Mouse (Mus musculus): ENCODE data around the gene Aph1b. TPM values are rescaled to one million over a fixed set of nuclear protein-coding genes. Genes with fewer than 3 reads are reported as not detected.
"Not testable (repeated sequence)": the region's sequence is repeated elsewhere in the genome, so short reads cannot be mapped to it uniquely, and the experiment has no call there.

Aph1b gene
- total and polyA plus RNA-seq, 2 experiments: 1.0 to 2.9 TPM

GRCm38 (mm10) chr9:66825990-66826389, 30.7 kb upstream of the Aph1b start:
- TF ChIP-seq CTCF (IDR thresholded peaks at IDR 0.05; ENCODE audit: low read depth, low read length) (peak; percentile 40), POLR2A (IDR thresholded peaks at IDR 0.05; ENCODE audit: extremely low read depth, insufficient read depth, low read length) (no peak)
- Histone ChIP-seq H3K27ac (replicated peaks; ENCODE audit: insufficient read depth, low read depth, low read length) (no peak overlapping the region), H3K4me3 (ENCODE audit: insufficient read depth, low read depth, low read length) (no peak overlapping the region), H3K36me3 (ENCODE audit: control insufficient read depth, insufficient read depth, low read length) (no peaks in the 10 kb centered on the region), H3K4me1 (ENCODE audit: control insufficient read depth, insufficient read depth, low read length) (no peaks in the 10 kb centered on the region), H3K79me2 (ENCODE audit: control insufficient read depth, insufficient read depth, low read length) (no peaks in the 10 kb centered on the region), H3K9ac (ENCODE audit: low read depth, low read length) (no peak overlapping the region), H3K27me3 (ENCODE audit: control insufficient read depth, insufficient read depth, low read length) (no peaks in the 10 kb centered on the region)
- 55% methylated on average over 1 of the region's 1 CpGs for WGBS
- peak; percentile 65 for DNase-seq (ENCODE audit: extremely low read depth, low read depth, low spot score)

DNA sequence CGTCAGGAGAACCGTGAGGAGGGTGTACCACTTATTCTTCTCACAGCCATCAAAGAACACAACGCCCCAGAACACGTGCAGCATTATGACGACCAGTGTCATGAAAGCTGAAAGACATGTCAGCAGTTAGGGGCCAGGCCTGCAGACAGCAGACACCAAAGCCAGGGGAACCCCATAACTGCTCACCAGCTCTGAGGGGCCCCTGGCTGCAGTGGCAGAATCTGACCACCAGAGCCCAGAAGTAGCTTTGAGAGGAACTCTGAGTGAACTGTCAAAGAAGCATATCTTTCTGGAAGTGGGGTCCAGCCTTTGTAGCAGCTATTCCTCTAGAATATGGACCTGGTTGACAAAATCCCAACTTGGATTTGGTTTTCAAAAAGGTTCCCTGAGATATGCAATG, 27.0 kb upstream of the Aph1b start:
- H3K9ac ChIP-seq (ENCODE audit: low read depth, low read length); H3K79me2 ChIP-seq (ENCODE audit: control insufficient read depth, insufficient read depth, low read length); H3K27me3 ChIP-seq (ENCODE audit: control insufficient read depth, insufficient read depth, low read length); DNase-seq (ENCODE audit: extremely low read depth, low read depth, low spot score); H3K4me1 ChIP-seq (ENCODE audit: control insufficient read depth, insufficient read depth, low read length); H3K4me3 ChIP-seq (ENCODE audit: insufficient read depth, low read depth, low read length); H3K36me3 ChIP-seq (ENCODE audit: control insufficient read depth, insufficient read depth, low read length); H3K27ac ChIP-seq (replicated peaks; ENCODE audit: insufficient read depth, low read depth, low read length): not testable (repeated sequence)
- no CpG with 5 or more reads among the region's 5 CpGs for WGBS

- no peak overlapping the region for H3K27ac ChIP-seq (replicated peaks; ENCODE audit: insufficient read depth, low read depth, low read length)
- H3K4me1 ChIP-seq (ENCODE audit: control insufficient read depth, insufficient read depth, low read length): no peaks in the 10 kb centered on the region
- no peak overlapping the region for H3K4me3 ChIP-seq (ENCODE audit: insufficient read depth, low read depth, low read length)
- H3K27me3 ChIP-seq (ENCODE audit: control insufficient read depth, insufficient read depth, low read length): no peaks in the 10 kb centered on the region
- no peak for DNase-seq (ENCODE audit: extremely low read depth, low read depth, low spot score)
- WGBS: 86% methylated on average over 5 of the region's 5 CpGs
- no peaks in the 10 kb centered on the region for H3K79me2 ChIP-seq (ENCODE audit: control insufficient read depth, insufficient read depth, low read length)
- TF ChIP-seq CTCF (IDR thresholded peaks at IDR 0.05; ENCODE audit: low read depth, low read length): no peak
- no peak overlapping the region for H3K9ac ChIP-seq (ENCODE audit: low read depth, low read length)
- no peaks in the 10 kb centered on the region for H3K36me3 ChIP-seq (ENCODE audit: control insufficient read depth, insufficient read depth, low read length)
Observed at GRCm38 (mm10) chr9:66820996-66821395, 25.7 kb upstream of the Aph1b start.

- TF ChIP-seq POLR2A (IDR thresholded peaks at IDR 0.05; ENCODE audit: extremely low read depth, insufficient read depth, low read length): no peak
Observed at GRCm38 (mm10) chr9:66813392-66813791, 18.1 kb upstream of the Aph1b start.

GRCm38 (mm10) chr9:66805951-66806350, 10.7 kb upstream of the Aph1b start:
- not testable (repeated sequence) for H3K27me3 ChIP-seq (ENCODE audit: control insufficient read depth, insufficient read depth, low read length); H3K9ac ChIP-seq (ENCODE audit: low read depth, low read length); H3K36me3 ChIP-seq (ENCODE audit: control insufficient read depth, insufficient read depth, low read length); H3K4me3 ChIP-seq (ENCODE audit: insufficient read depth, low read depth, low read length); H3K27ac ChIP-seq (replicated peaks; ENCODE audit: insufficient read depth, low read depth, low read length); H3K4me1 ChIP-seq (ENCODE audit: control insufficient read depth, insufficient read depth, low read length); H3K79me2 ChIP-seq (ENCODE audit: control insufficient read depth, insufficient read depth, low read length); DNase-seq (ENCODE audit: extremely low read depth, low read depth, low spot score)
- WGBS: 56% methylated on average over 32 of the region's 37 CpGs

More at GRCm38 (mm10) chr9:66813392-66813791, 18.1 kb upstream of the Aph1b start:
- H3K4me1 ChIP-seq (ENCODE audit: control insufficient read depth, insufficient read depth, low read length): no peaks in the 10 kb centered on the region
- 76% methylated on average over 2 of the region's 2 CpGs for WGBS
- no peak for DNase-seq (ENCODE audit: extremely low read depth, low read depth, low spot score)
- H3K36me3 ChIP-seq (ENCODE audit: control insufficient read depth, insufficient read depth, low read length): no peaks in the 10 kb centered on the region
- H3K79me2 ChIP-seq (ENCODE audit: control insufficient read depth, insufficient read depth, low read length): no peaks in the 10 kb centered on the region
- no peaks in the 10 kb centered on the region for H3K27me3 ChIP-seq (ENCODE audit: control insufficient read depth, insufficient read depth, low read length)
- H3K27ac ChIP-seq (replicated peaks; ENCODE audit: insufficient read depth, low read depth, low read length): no peak overlapping the region
- no peak overlapping the region for H3K4me3 ChIP-seq (ENCODE audit: insufficient read depth, low read depth, low read length)
- no peak overlapping the region for H3K9ac ChIP-seq (ENCODE audit: low read depth, low read length)

GRCm38 (mm10) chr9:66801947-66802346, 6.7 kb upstream of the Aph1b start:
- 10% methylated on average over 12 of the region's 12 CpGs for WGBS
- TF ChIP-seq CTCF (IDR thresholded peaks at IDR 0.05; ENCODE audit: low read depth, low read length) (no peak), POLR2A (IDR thresholded peaks at IDR 0.05; ENCODE audit: extremely low read depth, insufficient read depth, low read length) (no peak)
- Histone ChIP-seq H3K27me3 (ENCODE audit: control insufficient read depth, insufficient read depth, low read length) (no peaks in the 10 kb centered on the region), H3K4me3 (ENCODE audit: insufficient read depth, low read depth, low read length) (0 out of 2 replicates have a peak overlapping the region, but pooled peaks have one; percentile 4), H3K4me1 (ENCODE audit: control insufficient read depth, insufficient read depth, low read length) (peaks cover 10% of the 10 kb centered on the region), H3K9ac (ENCODE audit: low read depth, low read length) (peak overlapping the region; percentile 14; the same call in 1 of the 2 replicates), H3K27ac (replicated peaks; ENCODE audit: insufficient read depth, low read depth, low read length) (no peak overlapping the region; the same call in 1 of the 2 replicates), H3K36me3 (ENCODE audit: control insufficient read depth, insufficient read depth, low read length) (no peaks in the 10 kb centered on the region), H3K79me2 (ENCODE audit: control insufficient read depth, insufficient read depth, low read length) (no peaks in the 10 kb centered on the region)
- peak; percentile 30 for DNase-seq (ENCODE audit: extremely low read depth, low read depth, low spot score)

Measured in liver, adult 2 months (tissue).